Mouse (Mus musculus) liver, embryonic 15.5 days (tissue): ENCODE measurements around the gene Smg6. TPM values are rescaled to one million over a fixed set of nuclear protein-coding genes. Genes with fewer than 3 reads are reported as not detected.

Source experiments
- ATAC-seq: fragments of 200-750 bp; cut with Nextera tagmentation; 2 replicates; pipeline ENCODE4 v1.8.0; 2017; ENCODE audit warnings: moderate number of reproducible peaks, mild to moderate bottlenecking, moderate library complexity; ENCODE audit not compliant: insufficient read depth
- H3K27ac ChIP-seq: fragments of 300-500 bp; sonication (generic); replicated peaks from 2 replicates; pipeline ENCODE4 v1.5.1; 2015; ENCODE audit warnings: mild to moderate bottlenecking, inconsistent platforms
- H3K27me3 ChIP-seq: fragments of 300-500 bp; sonication (generic); 2 replicates; pipeline ENCODE4 v1.6.1; 2015; ENCODE audit warnings: mild to moderate bottlenecking, inconsistent platforms
- H3K36me3 ChIP-seq: fragments of 300-500 bp; sonication (generic); replicated peaks from 2 replicates; pipeline ENCODE4 v1.6.1; 2015; ENCODE audit warnings: moderate library complexity, mild to moderate bottlenecking, inconsistent platforms
- H3K4me1 ChIP-seq: fragments of 300-500 bp; sonication (generic); replicated peaks from 2 replicates; pipeline ENCODE4 v1.6.1; 2015; ENCODE audit warnings: inconsistent platforms
- H3K4me2 ChIP-seq: fragments of 300-500 bp; sonication (generic); 2 replicates; pipeline ENCODE4 v1.6.1; 2015; ENCODE audit warnings: moderate library complexity, mild to moderate bottlenecking, inconsistent platforms
- H3K4me3 ChIP-seq: fragments of 300-500 bp; sonication (generic); replicated peaks from 2 replicates; pipeline ENCODE4 v1.5.1; 2015; ENCODE audit warnings: mild to moderate bottlenecking, inconsistent platforms
- H3K9ac ChIP-seq: fragments of 300-500 bp; sonication (generic); 2 replicates; pipeline ENCODE4 v1.6.1; 2015; ENCODE audit warnings: moderate library complexity, mild to moderate bottlenecking, inconsistent platforms
- H3K9me3 ChIP-seq: fragments of 300-500 bp; sonication (generic); replicated peaks from 2 replicates; pipeline ENCODE4 v1.6.1; 2016; ENCODE audit warnings: inconsistent platforms
- WGBS: fragments of 180-500 bp; shearing (Covaris S2); methylation state at CpG from one replicate; pipeline ENCODE4 v1.1.7; 2015; ENCODE audit warnings: mixed read lengths; ENCODE audit not compliant: insufficient replicate concordance; 5-methylcytosine and 5-hydroxymethylcytosine counted together
- polyA plus RNA-seq: library from polyadenylated mRNA; unstranded; fragments of >200 nt; fragmentation: Nextera tagmentation; extraction: Ambion mirVana; gene quantifications from 2 replicates; pipeline ENCODE4 v1.2.1, GENCODE M21; 2015

Smg6 gene
- polyA plus RNA-seq, 1 experiment from 2014 or later, result 4.5 TPM

GRCm38 (mm10) chr11:75150346-75150745, 224.7 kb downstream of the Smg6 start:
- H3K4me3 ChIP-seq, result no peak overlapping the region
- peaks cover 31% of the 10 kb centered on the region for H3K4me1 ChIP-seq
- H3K9ac ChIP-seq, result no peak overlapping the region
- no peaks in the 10 kb centered on the region for H3K27me3 ChIP-seq
- H3K27ac ChIP-seq, result no peak overlapping the region
- no peaks in the 10 kb centered on the region for H3K9me3 ChIP-seq
- ATAC-seq, result no peak
- WGBS, result 69% methylated on average over 1 of the region's 1 CpGs
- peaks cover 2% of the 10 kb centered on the region; the same call in 1 of the 2 replicates for H3K36me3 ChIP-seq
- no peak overlapping the region for H3K4me2 ChIP-seq

DNA sequence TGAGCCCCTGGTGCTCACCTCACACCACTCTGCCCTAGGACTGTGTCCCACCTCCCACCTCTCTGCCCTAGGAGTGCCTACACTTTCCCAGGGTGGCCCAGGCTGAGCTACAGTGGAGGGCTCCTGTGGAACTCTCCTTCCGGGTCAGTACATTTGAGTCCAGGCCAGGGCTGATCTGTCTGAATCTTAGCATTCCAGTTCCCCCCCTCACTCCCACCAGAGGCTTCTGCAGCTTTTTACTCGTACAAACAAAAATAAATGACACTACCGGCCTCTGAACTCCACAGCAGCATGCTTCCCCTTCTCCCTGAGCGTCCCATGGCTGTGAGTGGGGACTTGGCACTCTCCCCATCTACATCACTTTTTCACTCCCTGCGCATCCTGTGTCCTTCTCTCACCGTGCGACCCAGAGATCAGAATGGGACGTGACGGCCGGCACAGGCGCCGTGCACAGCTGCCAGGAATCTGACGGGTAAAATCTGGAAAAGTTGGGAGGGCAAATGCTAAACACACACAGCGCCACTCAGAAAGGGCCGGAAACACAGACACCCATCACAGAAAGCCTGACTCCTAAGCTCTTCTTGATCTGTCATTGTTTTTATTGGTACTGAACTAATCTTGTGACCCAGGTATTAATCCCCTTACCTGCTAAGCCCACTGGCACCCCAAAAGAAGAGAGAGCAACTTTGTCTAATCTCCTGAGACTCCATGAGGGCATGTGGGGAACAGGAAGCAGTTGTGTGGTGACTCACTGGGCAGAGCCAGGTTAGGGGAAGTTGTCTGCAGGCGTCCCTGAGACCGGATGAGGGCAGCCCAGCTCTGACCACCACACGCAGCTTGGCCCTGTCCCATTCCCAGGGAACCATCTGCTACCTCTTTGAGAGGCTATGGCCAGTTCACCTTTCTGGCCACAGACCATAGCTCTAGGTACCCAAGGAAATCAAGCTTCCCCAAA, 227.3 kb downstream of the Smg6 start:
- no peak overlapping the region for H3K4me3 ChIP-seq
- no peaks in the 10 kb centered on the region for H3K9me3 ChIP-seq
- H3K4me1 ChIP-seq, result peaks cover 37% of the 10 kb centered on the region
- no peaks in the 10 kb centered on the region for H3K27me3 ChIP-seq
- whole genome bisulfite sequencing, result 60% methylated on average over 18 of the region's 18 CpGs
- no peak overlapping the region for H3K4me2 ChIP-seq
- H3K36me3 ChIP-seq, result no peaks in the 10 kb centered on the region
- ATAC-seq, result no peak
- peak overlapping the region; percentile 46; the same call in 1 of the 2 replicates for H3K27ac ChIP-seq
- no peak overlapping the region for H3K9ac ChIP-seq

DNA sequence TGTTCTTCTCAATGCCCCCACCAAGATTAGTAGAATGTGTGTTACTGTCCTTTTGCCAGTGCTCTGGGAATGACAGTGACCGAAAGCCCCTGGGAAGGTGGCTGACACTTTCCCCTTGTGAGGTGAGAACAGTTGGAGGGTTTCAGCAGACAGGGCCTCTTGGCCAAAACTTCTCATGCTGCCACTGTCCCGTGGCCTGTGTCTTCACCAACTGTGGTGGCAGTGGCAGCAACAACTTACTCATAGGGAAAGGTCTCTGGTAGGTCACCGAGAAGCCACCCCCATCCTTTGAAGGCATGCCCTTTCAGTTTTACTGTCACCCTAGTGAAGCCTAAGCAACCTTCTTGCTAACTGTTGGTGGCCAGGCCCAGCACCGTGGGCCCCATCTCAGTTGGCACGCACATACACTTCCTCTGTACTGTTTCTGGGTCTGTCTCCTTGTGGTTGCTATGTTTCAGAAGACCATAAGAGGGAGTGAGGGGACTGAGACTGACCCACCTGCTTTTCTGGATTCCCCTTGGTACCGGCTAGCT, 228.5 kb downstream of the Smg6 start:
- no peak overlapping the region for H3K9ac ChIP-seq
- 40% methylated on average over 6 of the region's 6 CpGs for WGBS
- H3K9me3 ChIP-seq, result no peaks in the 10 kb centered on the region
- ATAC-seq, result no peak
- H3K4me3 ChIP-seq, result no peak overlapping the region
- no peaks in the 10 kb centered on the region for H3K36me3 ChIP-seq
- no peak overlapping the region for H3K27ac ChIP-seq
- H3K4me1 ChIP-seq, result peaks cover 39% of the 10 kb centered on the region
- H3K27me3 ChIP-seq, result no peaks in the 10 kb centered on the region
- H3K4me2 ChIP-seq, result no peak overlapping the region

DNA sequence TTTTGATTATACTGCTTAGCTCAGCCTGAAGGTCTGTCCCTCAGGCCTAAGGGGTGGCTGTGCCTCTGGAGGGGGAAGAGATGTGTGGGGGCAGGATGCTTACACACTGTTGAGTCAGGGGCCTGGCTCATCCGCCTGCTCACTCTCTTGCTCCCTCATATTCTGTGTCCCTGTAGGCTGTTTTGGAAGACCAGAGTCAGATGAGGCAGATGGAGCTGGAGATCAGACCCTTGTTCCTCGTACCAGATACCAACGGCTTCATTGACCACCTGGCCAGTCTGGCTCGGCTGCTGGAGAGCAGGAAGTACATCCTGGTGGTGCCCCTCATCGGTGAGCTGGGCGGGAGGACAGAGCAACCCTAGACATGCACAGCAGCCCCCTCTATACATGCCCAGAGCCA, 230.4 kb downstream of the Smg6 start:
- Histone ChIP-seq H3K4me1 (peaks cover 41% of the 10 kb centered on the region), H3K9ac (no peak overlapping the region), H3K4me2 (no peak overlapping the region), H3K9me3 (no peaks in the 10 kb centered on the region), H3K27me3 (no peaks in the 10 kb centered on the region), H3K36me3 (0 out of 2 replicates have a peak, but pooled peaks cover 10% of the 10 kb centered on the region), H3K27ac (no peak overlapping the region), H3K4me3 (no peak overlapping the region)
- ATAC-seq, result no peak
- WGBS, result 63% methylated on average over 6 of the region's 6 CpGs

DNA sequence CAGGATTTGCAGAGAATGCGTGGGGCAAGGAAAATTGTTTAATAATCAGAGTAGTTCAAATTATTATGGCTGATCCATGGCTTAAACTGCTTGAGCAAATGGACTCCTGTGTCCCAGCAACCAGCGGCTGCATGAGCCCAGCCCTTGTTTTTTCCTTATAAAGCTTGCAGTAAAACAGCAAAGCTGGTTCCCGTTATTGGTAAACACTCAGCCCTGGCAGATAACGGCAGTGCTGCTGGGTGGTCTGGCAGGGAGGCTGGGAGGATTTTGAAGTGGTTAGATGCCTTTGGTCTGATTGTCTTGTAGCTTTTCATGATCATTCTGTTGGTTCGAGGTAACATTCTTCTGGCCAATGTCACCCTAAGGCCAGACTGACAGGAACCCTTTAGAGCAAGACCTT, 230.8 kb downstream of the Smg6 start:
- H3K4me1 ChIP-seq, result peaks cover 41% of the 10 kb centered on the region

DNA sequence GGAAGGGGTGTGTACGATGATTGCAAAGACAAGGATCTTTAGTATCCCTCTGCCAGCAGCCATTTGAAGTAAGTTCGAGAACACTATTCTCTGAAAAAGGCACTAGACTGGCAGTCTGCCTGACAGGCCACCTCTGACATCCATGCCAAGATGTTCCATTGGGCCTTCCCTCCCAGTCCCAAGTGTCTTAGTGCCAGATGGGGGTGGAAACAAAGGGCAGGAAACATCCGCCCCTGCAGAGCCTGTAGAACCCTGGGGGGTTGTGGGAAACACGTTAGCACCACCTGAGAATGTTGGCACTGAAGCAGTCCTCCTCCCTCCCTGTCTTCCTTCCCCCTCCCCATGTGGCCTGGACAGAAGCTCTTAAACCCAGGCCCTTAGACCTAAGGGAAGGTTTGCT, 231.4 kb downstream of the Smg6 start:
- ATAC-seq, result no peak

More for the DNA sequence above, 230.8 kb downstream of the Smg6 start:
- no peak for ATAC-seq
- no peak overlapping the region for H3K4me2 ChIP-seq
- 0 out of 2 replicates have a peak, but pooled peaks cover 15% of the 10 kb centered on the region for H3K36me3 ChIP-seq
- H3K27me3 ChIP-seq, result no peaks in the 10 kb centered on the region
- no peak overlapping the region for H3K27ac ChIP-seq
- H3K4me3 ChIP-seq, result no peak overlapping the region
- WGBS, result 66% methylated on average over 5 of the region's 5 CpGs
- H3K9ac ChIP-seq, result no peak overlapping the region
- no peaks in the 10 kb centered on the region for H3K9me3 ChIP-seq

GRCm38 (mm10) chr11:75157901-75158300, 232.3 kb downstream of the Smg6 start:
- Histone ChIP-seq H3K27me3 (peaks cover 1% of the 10 kb centered on the region), H3K36me3 (peaks cover 24% of the 10 kb centered on the region), H3K27ac (no peak overlapping the region), H3K9ac (no peak overlapping the region), H3K4me2 (no peak overlapping the region), H3K9me3 (no peaks in the 10 kb centered on the region), H3K4me3 (no peak overlapping the region), H3K4me1 (peaks cover 41% of the 10 kb centered on the region)
- WGBS, result 60% methylated on average over 2 of the region's 2 CpGs
- no peak for ATAC-seq

More for the DNA sequence above, 231.4 kb downstream of the Smg6 start:
- no peak overlapping the region for H3K4me2 ChIP-seq
- WGBS, result 65% methylated on average over 4 of the region's 4 CpGs
- H3K36me3 ChIP-seq, result 0 out of 2 replicates have a peak, but pooled peaks cover 17% of the 10 kb centered on the region
- no peaks in the 10 kb centered on the region for H3K9me3 ChIP-seq
- no peak overlapping the region for H3K9ac ChIP-seq
- H3K27me3 ChIP-seq, result no peaks in the 10 kb centered on the region
- no peak overlapping the region for H3K27ac ChIP-seq
- peaks cover 41% of the 10 kb centered on the region for H3K4me1 ChIP-seq
- H3K4me3 ChIP-seq, result no peak overlapping the region

GRCm38 (mm10) chr11:75158432-75158831, 232.8 kb downstream of the Smg6 start:
- peaks cover 29% of the 10 kb centered on the region for H3K36me3 ChIP-seq
- H3K9me3 ChIP-seq, result no peaks in the 10 kb centered on the region
- H3K9ac ChIP-seq, result no peak overlapping the region
- peaks cover 7% of the 10 kb centered on the region for H3K27me3 ChIP-seq
- no peak overlapping the region for H3K4me3 ChIP-seq
- no peak for ATAC-seq
- no peak overlapping the region; the same call in 1 of the 2 replicates for H3K27ac ChIP-seq
- WGBS, result 87% methylated on average over 14 of the region's 14 CpGs
- H3K4me1 ChIP-seq, result peaks cover 45% of the 10 kb centered on the region
- H3K4me2 ChIP-seq, result no peak overlapping the region

- Histone ChIP-seq H3K27me3 (peaks cover 18% of the 10 kb centered on the region), H3K27ac (no peak overlapping the region), H3K4me2 (no peak overlapping the region), H3K9ac (no peak overlapping the region), H3K36me3 (peaks cover 31% of the 10 kb centered on the region), H3K9me3 (no peaks in the 10 kb centered on the region), H3K4me3 (no peak overlapping the region), H3K4me1 (peaks cover 43% of the 10 kb centered on the region)
- WGBS, result 44% methylated on average over 2 of the region's 2 CpGs
- no peak for ATAC-seq
Observed at GRCm38 (mm10) chr11:75159564-75159963, 233.9 kb downstream of the Smg6 start.

DNA sequence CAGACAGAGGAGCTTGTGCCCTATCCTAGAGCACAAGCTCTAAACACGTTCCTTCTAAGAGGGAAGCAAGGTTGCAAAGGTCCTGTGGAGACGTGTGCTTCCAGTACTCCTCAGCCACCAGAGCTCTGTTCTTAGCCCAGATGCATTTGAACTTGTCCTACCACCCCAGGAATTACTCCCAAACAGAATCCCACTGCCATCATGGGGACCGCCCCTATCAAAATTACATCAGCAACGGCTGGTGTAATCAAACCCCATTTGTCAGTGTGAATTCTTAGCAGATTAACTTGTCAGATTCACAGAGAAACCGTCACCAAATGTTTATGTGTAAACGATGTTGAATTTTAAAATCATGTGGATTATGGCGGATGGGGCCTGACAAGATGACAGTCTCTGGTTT, 235.3 kb downstream of the Smg6 start:
- H3K27me3 ChIP-seq, result peaks cover 32% of the 10 kb centered on the region
- H3K27ac ChIP-seq, result no peak overlapping the region
- no peak for ATAC-seq
- H3K4me3 ChIP-seq, result no peak overlapping the region
- H3K4me2 ChIP-seq, result no peak overlapping the region
- peaks cover 52% of the 10 kb centered on the region for H3K4me1 ChIP-seq
- H3K9ac ChIP-seq, result no peak overlapping the region
- no peaks in the 10 kb centered on the region for H3K9me3 ChIP-seq
- H3K36me3 ChIP-seq, result peaks cover 31% of the 10 kb centered on the region
- 67% methylated on average over 7 of the region's 7 CpGs for WGBS

- no peak overlapping the region for H3K27ac ChIP-seq
- H3K4me2 ChIP-seq, result no peak overlapping the region
- no peak overlapping the region for H3K9ac ChIP-seq
- H3K4me1 ChIP-seq, result peaks cover 54% of the 10 kb centered on the region
- WGBS, result 63% methylated on average over 4 of the region's 4 CpGs
- H3K9me3 ChIP-seq, result no peaks in the 10 kb centered on the region
- ATAC-seq, result no peak
- peaks cover 37% of the 10 kb centered on the region for H3K27me3 ChIP-seq
- peaks cover 31% of the 10 kb centered on the region for H3K36me3 ChIP-seq
- no peak overlapping the region for H3K4me3 ChIP-seq
Observed at GRCm38 (mm10) chr11:75161417-75162008, 235.9 kb downstream of the Smg6 start.
